Mouse (Mus musculus): ENCODE results near the gene Ddost. TPM values are rescaled to one million over a fixed set of nuclear protein-coding genes. Genes with fewer than 3 reads are reported as not detected.
"Not testable (repeated sequence)": the region's sequence is repeated elsewhere in the genome, so short reads cannot be mapped to it uniquely, and the experiment has no call there.

Gene Ddost
- polyA plus RNA-seq, 1 experiment from 2014 or later, result 332 TPM

DNA sequence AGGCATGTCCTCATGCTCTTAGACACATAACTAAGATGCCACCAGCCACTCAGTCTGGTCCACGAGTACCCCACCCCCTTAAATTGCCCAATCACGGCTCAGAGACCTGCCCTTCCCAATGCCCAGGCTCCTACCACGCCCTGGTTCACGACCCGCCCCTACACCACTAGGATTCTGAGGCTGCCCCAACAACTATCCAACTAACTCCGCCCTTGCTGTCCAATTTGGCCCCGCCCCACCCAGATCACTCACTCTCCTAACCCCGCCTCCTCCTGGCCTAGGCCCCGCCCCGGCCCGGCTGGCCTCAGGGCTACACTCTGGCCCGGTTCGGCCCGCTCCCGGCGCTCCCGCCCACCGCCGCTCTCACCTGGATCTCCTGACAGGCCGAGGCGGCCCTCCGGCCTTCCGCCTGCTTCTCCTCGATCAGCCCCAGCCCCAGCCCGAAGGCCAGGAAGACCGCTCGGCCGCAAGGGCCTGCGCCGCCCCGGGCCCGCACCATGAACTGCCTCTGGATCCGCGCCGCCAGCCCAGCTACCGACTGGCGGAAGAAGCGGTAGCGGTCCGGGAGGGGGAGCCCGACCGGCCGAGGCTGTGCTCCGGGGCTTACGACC lies 21.0 kb downstream of the Ddost start:
- H3K27me3 ChIP-seq (replicated peaks; ENCODE audit: control insufficient read depth, insufficient read depth, low read length), result no peaks in the 10 kb centered on the region
- peak; percentile 86 for ATAC-seq (ENCODE audit: low read depth)
- DNase-seq (ENCODE audit: low spot score), result peak; percentile 92
- H3K4me2 ChIP-seq (ENCODE audit: low read depth, low read length), result peak overlapping the region; percentile 52
- H3K27ac ChIP-seq (replicated peaks; ENCODE audit: low read depth, low read length), result peak overlapping the region; percentile 94
- H3K9me3 ChIP-seq (ENCODE audit: control insufficient read depth, low read length), result no peaks in the 10 kb centered on the region
- no peaks in the 10 kb centered on the region for H3K36me3 ChIP-seq (ENCODE audit: control insufficient read depth, insufficient read depth, low read length)
- peak overlapping the region; percentile 93 for H3K9ac ChIP-seq (ENCODE audit: low read depth, low read length)
- H3K4me1 ChIP-seq (ENCODE audit: control insufficient read depth, insufficient read depth, low read length), result no peaks in the 10 kb centered on the region
- WGBS, result 1% methylated on average over 20 of the region's 45 CpGs
- peak overlapping the region; percentile 73 for H3K4me3 ChIP-seq (ENCODE audit: low read depth, low read length)

DNA sequence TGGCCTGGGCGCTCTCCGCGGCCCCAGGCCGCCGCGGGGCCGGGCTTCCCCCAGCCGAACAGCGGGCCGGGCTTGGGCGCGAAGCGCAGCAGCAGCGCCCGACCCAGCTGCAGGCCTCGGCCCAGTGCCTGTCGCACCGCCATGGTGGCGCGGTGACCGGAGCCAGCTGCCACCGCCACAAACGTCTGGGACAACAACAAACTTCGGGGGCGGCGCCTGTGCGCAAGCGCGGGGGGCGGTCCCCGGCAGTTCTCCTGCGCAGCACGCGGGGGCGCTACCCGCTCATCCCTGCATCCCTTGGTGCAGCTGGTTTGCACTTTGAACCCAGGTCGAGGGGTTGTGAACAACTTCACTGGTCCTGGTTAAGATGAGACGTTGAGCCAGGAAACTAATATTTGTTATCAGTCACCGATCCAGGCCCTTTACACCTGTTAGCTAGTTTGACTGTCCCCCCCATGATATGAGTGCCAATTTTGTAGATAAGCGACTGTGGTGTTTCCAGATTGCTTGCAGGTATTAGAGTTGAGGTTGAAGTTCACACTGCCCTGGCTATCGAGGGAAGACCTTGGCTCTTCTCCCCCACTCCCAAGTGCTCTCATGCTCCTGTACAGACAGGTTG lies 21.7 kb downstream of the Ddost start, which contains the start of gene Pink1:
Gene Pink1 (minus strand): TSS at position 231 of the 619 bp plus-strand sequence.
- H3K4me2 ChIP-seq (ENCODE audit: low read depth, low read length), result peak within 1 kb of the TSS; percentile 52
- H3K9me3 ChIP-seq (ENCODE audit: control insufficient read depth, low read length), result no peaks in the 10 kb centered on the region
- no peaks in the 10 kb centered on the region for H3K27me3 ChIP-seq (replicated peaks; ENCODE audit: control insufficient read depth, insufficient read depth, low read length)
- peak; percentile 56 for ATAC-seq (ENCODE audit: low read depth)
- H3K9ac ChIP-seq (ENCODE audit: low read depth, low read length), result peak within 1 kb of the TSS; percentile 93
- H3K4me3 ChIP-seq (ENCODE audit: low read depth, low read length), result peak within 1 kb of the TSS; percentile 73
- H3K36me3 ChIP-seq (ENCODE audit: control insufficient read depth, insufficient read depth, low read length), result no peaks in the 10 kb centered on the region
- DNase-seq (ENCODE audit: low spot score), result peak; percentile 86
- WGBS, result 8% methylated on average over 22 of the region's 41 CpGs
- no peaks in the 10 kb centered on the region for H3K4me1 ChIP-seq (ENCODE audit: control insufficient read depth, insufficient read depth, low read length)
- H3K27ac ChIP-seq (replicated peaks; ENCODE audit: low read depth, low read length), result peak within 1 kb of the TSS; percentile 94

DNA sequence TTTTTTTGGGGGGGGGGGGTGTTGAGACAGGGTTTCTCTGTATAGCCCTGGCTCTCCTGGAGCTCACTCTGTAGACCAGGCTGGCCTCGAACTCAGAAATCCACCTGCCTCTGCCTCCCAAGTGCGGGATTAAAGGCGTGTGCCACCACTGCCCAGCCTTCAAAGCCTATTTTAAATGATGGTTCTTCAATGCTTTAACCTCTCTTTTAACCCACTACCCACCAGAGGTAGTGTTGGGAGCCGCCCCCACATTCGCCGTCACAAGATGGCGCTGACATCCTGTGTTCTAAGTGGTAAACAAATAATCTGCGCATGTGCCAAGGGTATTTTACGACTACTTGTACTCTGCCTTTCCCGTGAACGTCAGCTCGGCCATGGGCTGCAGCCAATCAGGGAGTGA lies 22.6 kb downstream of the Ddost start:
- H3K4me3 ChIP-seq (ENCODE audit: low read depth, low read length); ATAC-seq (ENCODE audit: low read depth); H3K4me1 ChIP-seq (ENCODE audit: control insufficient read depth, insufficient read depth, low read length); H3K36me3 ChIP-seq (ENCODE audit: control insufficient read depth, insufficient read depth, low read length); H3K27me3 ChIP-seq (replicated peaks; ENCODE audit: control insufficient read depth, insufficient read depth, low read length); H3K9me3 ChIP-seq (ENCODE audit: control insufficient read depth, low read length); H3K27ac ChIP-seq (replicated peaks; ENCODE audit: low read depth, low read length); H3K9ac ChIP-seq (ENCODE audit: low read depth, low read length); DNase-seq (ENCODE audit: low spot score); H3K4me2 ChIP-seq (ENCODE audit: low read depth, low read length): not testable (repeated sequence)
- WGBS, result 67% methylated on average over 7 of the region's 12 CpGs

DNA sequence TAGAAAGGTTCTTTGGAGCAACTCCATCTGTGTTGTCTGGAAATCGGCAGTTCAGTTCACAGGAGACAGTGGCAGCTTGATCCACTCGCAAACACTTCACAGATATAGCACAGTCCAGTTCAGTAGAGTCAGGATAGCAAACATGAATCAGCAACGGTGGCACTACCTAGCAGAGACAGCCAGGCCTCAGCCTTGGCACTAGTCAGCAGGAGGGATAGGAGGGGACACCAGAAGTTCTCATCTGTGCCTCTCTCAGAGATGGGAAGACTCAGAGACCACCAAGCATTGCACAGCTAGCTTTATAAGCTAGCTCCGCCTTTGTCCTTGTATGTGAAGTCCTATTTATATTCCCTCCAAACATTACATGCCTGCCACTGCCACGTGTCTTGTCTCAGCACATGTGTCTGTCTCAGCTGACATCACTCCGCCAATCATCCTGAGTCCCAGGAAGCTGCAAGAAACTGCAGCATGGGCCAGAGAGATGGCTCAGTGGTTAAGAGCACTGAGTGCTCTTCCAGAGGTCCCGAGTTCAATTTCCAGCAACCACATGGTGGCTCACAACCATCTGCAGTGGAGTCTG lies 23.5 kb downstream of the Ddost start:
- Histone ChIP-seq H3K27me3 (replicated peaks; ENCODE audit: control insufficient read depth, insufficient read depth, low read length) (0 out of 2 replicates have a peak, but pooled peaks cover 5% of the 10 kb centered on the region), H3K9ac (ENCODE audit: low read depth, low read length) (0 out of 2 replicates have a peak overlapping the region, but pooled peaks have one; percentile 5), H3K36me3 (ENCODE audit: control insufficient read depth, insufficient read depth, low read length) (no peaks in the 10 kb centered on the region), H3K9me3 (ENCODE audit: control insufficient read depth, low read length) (no peaks in the 10 kb centered on the region), H3K4me2 (ENCODE audit: low read depth, low read length) (peak overlapping the region; percentile 46), H3K4me3 (ENCODE audit: low read depth, low read length) (peak overlapping the region; percentile 27), H3K27ac (replicated peaks; ENCODE audit: low read depth, low read length) (peak overlapping the region; percentile 34; the same call in 1 of the 2 replicates), H3K4me1 (ENCODE audit: control insufficient read depth, insufficient read depth, low read length) (no peaks in the 10 kb centered on the region)
- WGBS, result 67% methylated on average over 7 of the region's 7 CpGs
- no peak for ATAC-seq (ENCODE audit: low read depth)
- DNase-seq (ENCODE audit: low spot score), result no peak

DNA sequence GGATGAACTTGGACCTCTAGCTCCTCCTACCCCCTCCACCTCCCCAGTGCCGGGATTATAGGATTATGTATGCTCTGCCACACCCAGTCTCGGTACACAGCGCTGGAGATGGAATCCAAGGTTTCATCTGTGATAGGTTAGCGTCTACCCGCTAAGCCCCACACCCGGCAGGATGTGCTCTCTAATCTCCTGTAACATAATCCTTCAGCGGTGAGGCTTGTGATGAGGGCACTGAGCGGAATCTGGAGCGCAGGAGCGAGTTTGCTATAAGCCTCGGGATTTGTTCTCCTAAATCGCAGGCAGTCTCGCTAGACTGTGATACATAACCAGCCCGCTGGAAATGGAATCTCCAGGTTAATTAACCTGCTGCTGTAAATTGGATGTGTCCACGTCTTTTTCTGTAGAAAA lies 25.7 kb downstream of the Ddost start:
- no peak overlapping the region for H3K9ac ChIP-seq (ENCODE audit: low read depth, low read length)

DNA sequence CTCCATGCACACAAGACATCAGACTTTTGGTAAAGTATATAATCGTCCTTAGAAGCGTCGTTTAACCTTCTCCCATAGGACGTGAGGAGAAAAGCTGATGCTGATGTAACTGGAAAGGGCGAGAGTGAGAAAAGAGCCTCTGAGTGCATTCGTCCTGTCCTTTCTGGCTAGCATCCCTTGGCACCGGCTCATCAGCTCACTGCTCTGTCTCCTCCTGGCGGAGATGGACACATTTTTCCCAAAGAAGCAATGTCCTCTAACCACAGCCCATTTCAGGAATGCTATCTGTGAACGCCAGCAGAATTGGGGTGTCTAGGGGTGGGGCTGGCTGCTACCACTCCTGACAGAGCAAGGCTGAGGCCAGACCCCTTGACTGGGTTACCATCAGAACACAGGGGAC lies 27.1 kb downstream of the Ddost start:
- Histone ChIP-seq H3K9ac (ENCODE audit: low read depth, low read length) (no peak overlapping the region), H3K9me3 (ENCODE audit: control insufficient read depth, low read length) (no peaks in the 10 kb centered on the region), H3K27ac (replicated peaks; ENCODE audit: low read depth, low read length) (no peak overlapping the region), H3K4me3 (ENCODE audit: low read depth, low read length) (no peak overlapping the region), H3K36me3 (ENCODE audit: control insufficient read depth, insufficient read depth, low read length) (no peaks in the 10 kb centered on the region), H3K4me2 (ENCODE audit: low read depth, low read length) (no peak overlapping the region), H3K27me3 (replicated peaks; ENCODE audit: control insufficient read depth, insufficient read depth, low read length) (0 out of 2 replicates have a peak, but pooled peaks cover 5% of the 10 kb centered on the region), H3K4me1 (ENCODE audit: control insufficient read depth, insufficient read depth, low read length) (no peaks in the 10 kb centered on the region)
- DNase-seq (ENCODE audit: low spot score) (no peak), ATAC-seq (ENCODE audit: low read depth) (no peak)
- WGBS, result 80% methylated on average over 9 of the region's 9 CpGs

More for the DNA sequence above, 25.7 kb downstream of the Ddost start:
- no peaks in the 10 kb centered on the region for H3K4me1 ChIP-seq (ENCODE audit: control insufficient read depth, insufficient read depth, low read length)
- 0 out of 2 replicates have a peak, but pooled peaks cover 5% of the 10 kb centered on the region for H3K27me3 ChIP-seq (replicated peaks; ENCODE audit: control insufficient read depth, insufficient read depth, low read length)
- H3K4me2 ChIP-seq (ENCODE audit: low read depth, low read length), result no peak overlapping the region
- ATAC-seq (ENCODE audit: low read depth) (peak; percentile 66), DNase-seq (ENCODE audit: low spot score) (peak; percentile 85)
- WGBS, result 12% methylated on average over 15 of the region's 15 CpGs
- no peak overlapping the region for H3K4me3 ChIP-seq (ENCODE audit: low read depth, low read length)
- no peaks in the 10 kb centered on the region for H3K36me3 ChIP-seq (ENCODE audit: control insufficient read depth, insufficient read depth, low read length)
- no peak overlapping the region for H3K27ac ChIP-seq (replicated peaks; ENCODE audit: low read depth, low read length)
- no peaks in the 10 kb centered on the region for H3K9me3 ChIP-seq (ENCODE audit: control insufficient read depth, low read length)

DNA sequence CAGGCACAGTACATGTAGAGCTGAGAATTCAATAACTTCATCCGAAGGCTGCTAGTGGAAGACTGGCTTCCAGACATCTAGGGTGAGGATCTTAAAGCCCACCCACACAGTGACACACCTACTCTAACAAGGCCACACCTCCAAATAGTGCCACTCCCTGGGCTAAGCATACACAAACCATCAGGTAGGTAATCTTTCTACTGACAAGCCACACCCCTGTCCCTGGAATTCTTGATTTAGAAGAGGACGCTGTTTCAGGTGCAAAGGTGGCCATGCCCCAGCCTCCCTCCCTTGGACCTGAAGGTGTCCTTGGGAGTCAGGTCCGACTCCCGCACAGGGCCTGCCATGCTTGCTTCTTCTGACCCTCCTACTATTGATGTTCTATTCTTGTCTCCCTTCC lies 28.6 kb downstream of the Ddost start:
- no peaks in the 10 kb centered on the region for H3K4me1 ChIP-seq (ENCODE audit: control insufficient read depth, insufficient read depth, low read length)
- H3K27me3 ChIP-seq (replicated peaks; ENCODE audit: control insufficient read depth, insufficient read depth, low read length), result 0 out of 2 replicates have a peak, but pooled peaks cover 5% of the 10 kb centered on the region
- DNase-seq (ENCODE audit: low spot score) (no peak), ATAC-seq (ENCODE audit: low read depth) (no peak)
- H3K4me2 ChIP-seq (ENCODE audit: low read depth, low read length), result no peak overlapping the region
- no peaks in the 10 kb centered on the region for H3K9me3 ChIP-seq (ENCODE audit: control insufficient read depth, low read length)
- H3K9ac ChIP-seq (ENCODE audit: low read depth, low read length), result no peak overlapping the region
- H3K4me3 ChIP-seq (ENCODE audit: low read depth, low read length), result no peak overlapping the region
- 79% methylated on average over 4 of the region's 4 CpGs for WGBS
- H3K27ac ChIP-seq (replicated peaks; ENCODE audit: low read depth, low read length), result no peak overlapping the region
- no peaks in the 10 kb centered on the region for H3K36me3 ChIP-seq (ENCODE audit: control insufficient read depth, insufficient read depth, low read length)

DNA sequence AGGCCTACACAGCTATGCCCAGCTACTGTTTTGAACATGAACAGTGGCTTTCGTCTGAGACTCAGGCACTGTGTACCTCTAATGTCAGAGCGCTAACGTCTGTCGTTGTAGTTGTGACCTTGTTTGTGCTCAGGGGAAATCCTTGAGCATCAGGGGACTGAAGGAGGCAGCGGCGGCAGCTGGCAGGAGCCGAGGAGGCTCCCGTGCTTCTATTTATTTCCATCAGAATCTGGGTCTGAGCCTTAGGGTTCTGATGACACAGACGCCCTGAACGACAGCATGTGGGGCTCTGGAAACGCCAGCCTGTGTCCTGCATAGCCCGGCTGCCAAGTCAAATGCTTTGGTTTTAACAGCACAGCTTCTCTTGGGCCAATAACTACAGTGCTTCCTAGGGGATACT lies 30.5 kb downstream of the Ddost start:
- 83% methylated on average over 12 of the region's 12 CpGs for WGBS
- no peak overlapping the region for H3K4me3 ChIP-seq (ENCODE audit: low read depth, low read length)
- no peak for DNase-seq (ENCODE audit: low spot score)
- no peak overlapping the region for H3K9ac ChIP-seq (ENCODE audit: low read depth, low read length)
- no peaks in the 10 kb centered on the region for H3K36me3 ChIP-seq (ENCODE audit: control insufficient read depth, insufficient read depth, low read length)
- H3K27ac ChIP-seq (replicated peaks; ENCODE audit: low read depth, low read length), result no peak overlapping the region
- ATAC-seq (ENCODE audit: low read depth), result no peak
- H3K9me3 ChIP-seq (ENCODE audit: control insufficient read depth, low read length), result no peaks in the 10 kb centered on the region
- H3K4me2 ChIP-seq (ENCODE audit: low read depth, low read length), result no peak overlapping the region
- 0 out of 2 replicates have a peak, but pooled peaks cover 5% of the 10 kb centered on the region for H3K27me3 ChIP-seq (replicated peaks; ENCODE audit: control insufficient read depth, insufficient read depth, low read length)
- no peaks in the 10 kb centered on the region for H3K4me1 ChIP-seq (ENCODE audit: control insufficient read depth, insufficient read depth, low read length)

All from embryonic facial prominence, embryonic 14.5 days (tissue).